5 mouse cellular contexts compared by ENCODE assay signal in genomic region chr17:50116401-50116800, GRCm38 (mm10).
DNase-seq lines count a peak whose midpoint lies in the region; ATAC-seq and TF ChIP-seq lines count a peak whose summit lies in the region.
"Not testable (repeated sequence)": the region's sequence is repeated elsewhere in the genome, so short reads cannot be mapped to it uniquely, and the experiment has no call there.

No protein-coding gene starts in this region.

- not testable (repeated sequence) for TF ChIP-seq EP300 in MEL (IDR thresholded peaks at IDR 0.05; ENCODE audit: low read depth in 1 of 2, low read length in 2 of 2)
- TF ChIP-seq EP300 in heart, adult 2 months (IDR thresholded peaks at IDR 0.05; ENCODE audit: insufficient read depth, low read depth, low read length): 0 out of 2 replicates have a peak, but pooled peaks have one; percentile 32

- not testable (repeated sequence) for H3K4me2 ChIP-seq in lung, embryonic 14.5 days; midbrain, embryonic 11.5 days

- H3K27ac ChIP-seq in MEL (ENCODE audit: control insufficient read depth, low read depth, low read length); lung, embryonic 14.5 days (ENCODE audit: low read depth); midbrain, embryonic 11.5 days (ENCODE audit: low read depth, low read length): not testable (repeated sequence)
- H3K27ac ChIP-seq in gastrocnemius, adult 2 months: peak overlapping the region; percentile 68; the same call in 1 of the 2 replicates
- H3K27ac ChIP-seq in heart, adult 2 months: peak overlapping the region; percentile 64

- peak; percentile 14 for DNase-seq in MEL (ENCODE audit: low read depth, low spot score)
- DNase-seq in gastrocnemius, adult 2 months; heart, adult 2 months: not testable (repeated sequence)
- peak; percentile 39 for DNase-seq in lung, embryonic 14.5 days
- DNase-seq in midbrain, embryonic 11.5 days (ENCODE audit: low spot score, missing footprints): peak; percentile 67

- not testable (repeated sequence) for TF ChIP-seq POLR2A in MEL (IDR thresholded peaks at IDR 0.05; ENCODE audit: control insufficient read depth in 1 of 2, insufficient read depth in 1 of 2, low read depth in 1 of 2, low read length in 2 of 2, poor library complexity in 1 of 2); heart, adult 2 months (IDR thresholded peaks at IDR 0.05; ENCODE audit: insufficient read depth, low read depth, low read length)

- WGBS in heart, adult 2 months: 90% methylated on average over 1 of the region's 1 CpGs
- WGBS in lung, embryonic 14.5 days: 84% methylated on average over 1 of the region's 1 CpGs
- WGBS in midbrain, embryonic 11.5 days: 88% methylated on average over 1 of the region's 1 CpGs

- not testable (repeated sequence) for H3K36me3 ChIP-seq in MEL (ENCODE audit: control insufficient read depth in 1 of 2, insufficient read depth in 2 of 2, low read length in 2 of 2); lung, embryonic 14.5 days (ENCODE audit: insufficient read depth); midbrain, embryonic 11.5 days (ENCODE audit: control insufficient read depth, insufficient read depth, low read length)
- H3K36me3 ChIP-seq in heart, adult 2 months (ENCODE audit: control insufficient read depth, insufficient read depth, low read length): peaks cover 17% of the 10 kb centered on the region

- not testable (repeated sequence) for H3K9ac ChIP-seq in MEL (ENCODE audit: control insufficient read depth, low read depth, low read length, poor library complexity, severe bottlenecking); heart, adult 2 months (ENCODE audit: low read depth, low read length); lung, embryonic 14.5 days; midbrain, embryonic 11.5 days (ENCODE audit: low read length)

- H3K9me3 ChIP-seq in MEL (replicated peaks; ENCODE audit: insufficient read depth, low read length); lung, embryonic 14.5 days (ENCODE audit: low read depth, low read length); midbrain, embryonic 11.5 days (ENCODE audit: control insufficient read depth, low read length): not testable (repeated sequence)

- not testable (repeated sequence) for H3K4me1 ChIP-seq in MEL (ENCODE audit: control insufficient read depth in 1 of 2, insufficient read depth in 2 of 2, low read length in 2 of 2); lung, embryonic 14.5 days (ENCODE audit: insufficient read depth); midbrain, embryonic 11.5 days (ENCODE audit: control insufficient read depth, insufficient read depth, low read length)
- peaks cover 32% of the 10 kb centered on the region for H3K4me1 ChIP-seq in heart, adult 2 months (ENCODE audit: control insufficient read depth, insufficient read depth, low read length)

- not testable (repeated sequence) for H3K27me3 ChIP-seq in MEL (ENCODE audit: control insufficient read depth in 1 of 2, insufficient read depth in 2 of 2, low read length in 2 of 2); heart, adult 2 months (ENCODE audit: control insufficient read depth, insufficient read depth, low read length); lung, embryonic 14.5 days (ENCODE audit: insufficient read depth, low read length); midbrain, embryonic 11.5 days (ENCODE audit: control insufficient read depth, insufficient read depth, low read length)

- intact Hi-C loops in gastrocnemius, adult 2 months (cut with DNase I): not testable (repeated sequence)
- intact Hi-C loops in heart, adult 2 months (cut with DNase I): loop anchor here (5.0 kb wide), 1 partner anchor 34 kb away; no protein-coding TSS in a partner anchor

- not testable (repeated sequence) for TF ChIP-seq CTCF in MEL (IDR thresholded peaks at IDR 0.05 in 2 of 3, conservative IDR thresholded peaks at IDR 0.05 in 1 of 3; ENCODE audit: control insufficient read depth in 1 of 3, insufficient read depth in 1 of 3, low read depth in 2 of 3, low read length in 3 of 3, poor library complexity in 1 of 3, severe bottlenecking in 1 of 3); gastrocnemius, adult 2 months (IDR thresholded peaks at IDR 0.05); heart, adult 2 months (IDR thresholded peaks at IDR 0.05); lung, embryonic 14.5 days (IDR thresholded peaks at IDR 0.05; ENCODE audit: low read depth)

- ATAC-seq in lung, embryonic 14.5 days (ENCODE audit: insufficient read depth); midbrain, embryonic 11.5 days (ENCODE audit: low FRiP score): not testable (repeated sequence)

- not testable (repeated sequence) for TF ChIP-seq RAD21 in MEL (IDR thresholded peaks at IDR 0.05; ENCODE audit: low read depth, low read length)

- H3K79me2 ChIP-seq in MEL (ENCODE audit: control insufficient read depth, insufficient read depth, low read length, poor library complexity); heart, adult 2 months (replicated peaks; ENCODE audit: control insufficient read depth, insufficient read depth, low read length): not testable (repeated sequence)

- H3K4me3 ChIP-seq in MEL (ENCODE audit: control insufficient read depth in 1 of 2, insufficient read depth in 1 of 2, low read depth in 2 of 2, low read length in 2 of 2); gastrocnemius, adult 2 months; heart, adult 2 months; lung, embryonic 14.5 days (ENCODE audit: low read depth, low read length); midbrain, embryonic 11.5 days (ENCODE audit: low read depth, low read length): not testable (repeated sequence)
